Mouse (Mus musculus) hindbrain, postnatal 0 days (tissue): Measurements from ENCODE around the gene Rpl23. TPM values are rescaled to one million over a fixed set of nuclear protein-coding genes. Genes with fewer than 3 reads are reported as not detected.

Experiments used
- ATAC-seq: fragments of 200-750 bp; cut with Nextera tagmentation; 2 replicates; pipeline ENCODE4 v1.8.0; 2017; ENCODE audit warnings: mild to moderate bottlenecking, moderate TSS enrichment, moderate library complexity
- DNase-seq: peaks from one replicate; pipeline ENCODE4 v3.0.0-alpha.2; 2015; ENCODE audit warnings: low spot score
- H3K27ac ChIP-seq: fragments of 300-500 bp; sonication (generic); 2 replicates; pipeline ENCODE4 v1.5.1; 2014; ENCODE audit warnings: mild to moderate bottlenecking
- H3K27me3 ChIP-seq: fragments of 300-500 bp; sonication (generic); 2 replicates; pipeline ENCODE4 v1.6.1; 2014; ENCODE audit warnings: low read length, mixed read lengths; ENCODE audit not compliant: insufficient read depth
- H3K36me3 ChIP-seq: fragments of 300-500 bp; sonication (generic); 2 replicates; pipeline ENCODE4 v1.6.1; 2014; ENCODE audit warnings: low read length, mixed read lengths; ENCODE audit not compliant: insufficient read depth
- H3K4me1 ChIP-seq: fragments of 300-500 bp; sonication (generic); 2 replicates; pipeline ENCODE4 v1.6.1; 2014; ENCODE audit warnings: antibody characterized with exemption, low read length, mixed read lengths; ENCODE audit not compliant: insufficient read depth
- H3K4me2 ChIP-seq: fragments of 300-500 bp; sonication (generic); 2 replicates; pipeline ENCODE4 v1.6.1; 2014; ENCODE audit warnings: low read depth, mild to moderate bottlenecking, low read length, moderate library complexity, mixed read lengths
- H3K4me3 ChIP-seq: fragments of 300-500 bp; sonication (generic); 2 replicates; pipeline ENCODE4 v1.5.1; 2014; ENCODE audit warnings: low read length
- H3K9ac ChIP-seq: fragments of 300-500 bp; sonication (generic); replicated peaks from 2 replicates; pipeline ENCODE4 v1.6.1; 2014; ENCODE audit warnings: mild to moderate bottlenecking, low read length, moderate library complexity, mixed read lengths
- H3K9me3 ChIP-seq: fragments of 300-500 bp; sonication (generic); 2 replicates; pipeline ENCODE4 v1.6.1; 2016; ENCODE audit warnings: low read length, mixed read lengths
- CTCF ChIP-seq: IDR thresholded peaks from 2 replicates; pipeline ENCODE4 v1.5.1; 2016; ENCODE audit warnings: antibody characterized with exemption, control low read depth, low read depth
- WGBS: fragments of 180-500 bp; shearing (Covaris S2); extraction: QIAGEN DNeasy Blood & Tissue Kit; methylation state at CpG from one replicate; pipeline ENCODE4 v1.1.7; 2014; 5-methylcytosine and 5-hydroxymethylcytosine counted together
- microRNA-seq, 2 experiments: library from miRNA; unstranded; fragments of <30 nt; microRNA quantifications; one replicate each; pipeline ENCODE4; 2016
- polyA plus RNA-seq: library from polyadenylated mRNA; unstranded; fragments of >200 nt; fragmentation: Nextera tagmentation; extraction: Ambion mirVana; gene quantifications from 2 replicates; pipeline ENCODE4 v1.2.1, GENCODE M21; 2015
- total RNA-seq: library from RNA; depleted of rRNA; stranded (reverse); fragments of >200 nt; gene quantifications from 2 replicates; pipeline ENCODE4 v1.2.3, GENCODE M21; 2014; rRNA removed

Gene Rpl23
- total and polyA plus RNA-seq, 2 experiments from 2014 or later, result 124 to 351 TPM

DNA sequence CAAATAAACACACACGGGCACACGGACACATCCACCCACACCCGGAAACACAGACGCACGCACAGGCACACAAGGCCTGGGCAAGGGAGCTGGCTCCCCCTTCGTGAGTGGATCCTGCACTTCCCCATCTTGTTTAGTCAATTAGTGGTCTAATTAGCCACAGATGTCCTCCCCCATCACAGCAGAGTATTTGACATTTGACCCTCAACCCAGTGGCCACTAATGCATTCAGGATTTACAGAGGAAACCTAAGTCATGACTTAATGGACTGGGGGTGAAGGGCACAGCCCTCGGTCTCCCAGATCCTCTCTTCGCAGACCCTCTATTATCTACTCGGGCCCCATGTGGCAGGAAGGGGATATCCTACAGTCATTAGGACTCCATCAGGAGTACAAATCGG lies 48.5 kb downstream of the Rpl23 start:
- 60% methylated on average over 10 of the region's 10 CpGs for WGBS
- Histone ChIP-seq H3K27me3 (no peaks in the 10 kb centered on the region), H3K4me2 (no peak overlapping the region), H3K9me3 (no peaks in the 10 kb centered on the region), H3K36me3 (peaks cover 27% of the 10 kb centered on the region), H3K4me1 (no peaks in the 10 kb centered on the region), H3K4me3 (no peak overlapping the region), H3K9ac (no peak overlapping the region), H3K27ac (no peak overlapping the region)
- DNase-seq (no peak), ATAC-seq (no peak)
- TF ChIP-seq CTCF, result no peak

DNA sequence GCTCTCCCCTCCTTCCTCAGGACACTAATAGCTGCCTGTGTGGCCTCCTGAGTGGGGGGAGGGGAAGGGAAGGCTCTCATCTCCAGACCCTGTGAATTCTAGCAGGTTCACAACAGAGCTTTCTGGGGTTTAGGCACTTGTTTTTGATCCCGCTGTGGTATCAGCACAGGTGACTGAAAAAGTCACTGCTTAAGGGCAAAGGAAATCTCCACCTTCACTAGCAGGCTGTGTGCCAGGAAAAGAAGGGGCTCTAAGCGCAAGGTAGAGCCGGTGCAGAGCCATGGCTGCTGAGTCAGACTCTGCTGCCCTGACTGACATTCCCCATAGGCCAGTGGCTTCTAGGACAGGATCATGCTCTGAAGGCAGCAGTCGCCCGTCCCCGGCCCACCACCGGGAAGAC lies 53.5 kb downstream of the Rpl23 start:
- ATAC-seq (no peak), DNase-seq (no peak)
- TF ChIP-seq CTCF, result no peak
- WGBS, result 94% methylated on average over 7 of the region's 7 CpGs
- H3K36me3 ChIP-seq, result peaks cover 65% of the 10 kb centered on the region
- H3K4me3 ChIP-seq, result no peak overlapping the region
- no peaks in the 10 kb centered on the region for H3K4me1 ChIP-seq
- no peak overlapping the region for H3K4me2 ChIP-seq
- H3K27me3 ChIP-seq, result no peaks in the 10 kb centered on the region
- H3K9me3 ChIP-seq, result no peaks in the 10 kb centered on the region
- H3K27ac ChIP-seq, result no peak overlapping the region
- no peak overlapping the region for H3K9ac ChIP-seq

DNA sequence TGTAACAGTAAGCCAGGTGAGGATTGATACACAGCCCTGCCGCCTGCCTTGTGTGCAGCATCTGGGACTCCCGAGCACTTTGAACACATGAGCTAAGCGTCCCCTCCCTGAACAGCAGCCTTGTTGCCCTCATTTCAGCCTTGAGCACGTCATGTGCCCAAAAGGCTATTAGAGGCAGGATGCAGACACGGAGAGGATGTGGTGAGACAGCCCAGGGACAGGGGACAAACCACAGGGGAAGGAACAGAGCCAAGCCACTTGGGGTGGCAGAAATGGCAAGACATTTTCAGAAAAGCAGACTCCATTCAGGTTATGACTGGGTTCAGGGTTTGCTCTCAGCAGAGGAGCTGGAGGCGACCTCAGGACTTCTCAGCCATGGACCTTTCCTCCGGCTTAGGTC lies 53.9 kb downstream of the Rpl23 start:
- no peaks in the 10 kb centered on the region for H3K27me3 ChIP-seq
- H3K27ac ChIP-seq, result no peak overlapping the region
- no peak overlapping the region for H3K9ac ChIP-seq
- WGBS, result 87% methylated on average over 7 of the region's 7 CpGs
- peaks cover 69% of the 10 kb centered on the region for H3K36me3 ChIP-seq
- H3K4me3 ChIP-seq, result no peak overlapping the region
- ATAC-seq, result no peak
- H3K4me2 ChIP-seq, result no peak overlapping the region
- TF ChIP-seq CTCF, result no peak
- H3K9me3 ChIP-seq, result no peaks in the 10 kb centered on the region
- DNase-seq, result no peak
- no peaks in the 10 kb centered on the region for H3K4me1 ChIP-seq

Small RNA genes within 50 kb of the gene (microRNA-seq; reads per million reads assigned to microRNA genes)
- 0 reads per million in 2 experiments for gene Mir8102

Other genes with a start within 250 kb of the Rpl23 start
- gene Srcin1, start 206.3 kb downstream of the Rpl23 start, total RNA-seq, result 104 and 141 TPM in 2 replicates
- 14.3 and 14.7 TPM in 2 replicates for gene Srcin1, start 206.3 kb downstream of the Rpl23 start, polyA plus RNA-seq
- gene Epop, start 152.7 kb downstream of the Rpl23 start, total RNA-seq, result 11.0 and 12.0 TPM in 2 replicates
- 2.3 and 2.4 TPM in 2 replicates for gene Epop, start 152.7 kb downstream of the Rpl23 start, polyA plus RNA-seq
- 43.9 and 60.8 TPM in 2 replicates for gene Mllt6, start 119.0 kb downstream of the Rpl23 start, total RNA-seq
- 1.5 and 1.7 TPM in 2 replicates for gene Mllt6, start 119.0 kb downstream of the Rpl23 start, polyA plus RNA-seq
- gene Cisd3, start 96.6 kb downstream of the Rpl23 start, total RNA-seq, result 21.2 and 24.0 TPM in 2 replicates
- 47.6 and 52.0 TPM in 2 replicates for gene Cisd3, start 96.6 kb downstream of the Rpl23 start, polyA plus RNA-seq
- 11.3 and 18.0 TPM in 2 replicates for gene Pcgf2, start 81.9 kb downstream of the Rpl23 start, total RNA-seq
- gene Pcgf2, start 81.9 kb downstream of the Rpl23 start, polyA plus RNA-seq, result 13.3 and 14.8 TPM in 2 replicates
- 453 and 498 TPM in 2 replicates for gene Psmb3, start 79.0 kb downstream of the Rpl23 start, total RNA-seq
- 499 and 523 TPM in 2 replicates for gene Psmb3, start 79.0 kb downstream of the Rpl23 start, polyA plus RNA-seq
- 127 TPM in 2 replicates for gene Pip4k2b, start 37.7 kb downstream of the Rpl23 start, total RNA-seq
- gene Pip4k2b, start 37.7 kb downstream of the Rpl23 start, polyA plus RNA-seq, result 4.3 and 5.1 TPM in 2 replicates
- gene Cwc25, start 15.9 kb downstream of the Rpl23 start, total RNA-seq, result 13.3 and 14.2 TPM in 2 replicates
- 11.9 and 12.9 TPM in 2 replicates for gene Cwc25, start 15.9 kb downstream of the Rpl23 start, polyA plus RNA-seq
- not detected in 2 replicates for gene 1700001P01Rik, start 6.5 kb downstream of the Rpl23 start, total RNA-seq
- not detected in 2 replicates for gene 1700001P01Rik, start 6.5 kb downstream of the Rpl23 start, polyA plus RNA-seq
- gene Lasp1, start 16.6 kb upstream of the Rpl23 start, total RNA-seq, result 177 and 187 TPM in 2 replicates
- 121 and 137 TPM in 2 replicates for gene Lasp1, start 16.6 kb upstream of the Rpl23 start, polyA plus RNA-seq
- 29.4 and 30.0 TPM in 2 replicates for gene B230217C12Rik, start 58.3 kb upstream of the Rpl23 start, total RNA-seq
- gene B230217C12Rik, start 58.3 kb upstream of the Rpl23 start, polyA plus RNA-seq, result 31.6 and 32.3 TPM in 2 replicates
- gene Fbxo47, start 101.7 kb upstream of the Rpl23 start, total RNA-seq, result 0.47 and 1.2 TPM in 2 replicates
- 0.34 and 0.36 TPM in 2 replicates for gene Fbxo47, start 101.7 kb upstream of the Rpl23 start, polyA plus RNA-seq
- gene Plxdc1, start 204.0 kb upstream of the Rpl23 start, total RNA-seq, result 1.5 and 3.8 TPM in 2 replicates
- 4.2 and 4.6 TPM in 2 replicates for gene Plxdc1, start 204.0 kb upstream of the Rpl23 start, polyA plus RNA-seq
- gene Arl5c, start 213.7 kb upstream of the Rpl23 start, total RNA-seq, result 2.0 and 2.6 TPM in 2 replicates
- gene Arl5c, start 213.7 kb upstream of the Rpl23 start, polyA plus RNA-seq, result 3.6 and 4.8 TPM in 2 replicates
- gene Cacnb1, start 240.6 kb upstream of the Rpl23 start, total RNA-seq, result 83.4 and 84.4 TPM in 2 replicates
- gene Cacnb1, start 240.6 kb upstream of the Rpl23 start, polyA plus RNA-seq, result 43.1 and 51.0 TPM in 2 replicates
- 462 and 515 TPM in 2 replicates for gene Rpl19, start 244.3 kb upstream of the Rpl23 start, total RNA-seq
- 650 and 673 TPM in 2 replicates for gene Rpl19, start 244.3 kb upstream of the Rpl23 start, polyA plus RNA-seq